Mouse (Mus musculus): ENCODE measurements around the gene Akr1c14. TPM values are rescaled to one million over a fixed set of nuclear protein-coding genes. Genes with fewer than 3 reads are reported as not detected.

The Akr1c14 gene
- not detected for total RNA-seq (2023)

GRCm38 (mm10) chr13:4048719-4049118, at the start of gene Akr1c14:
Gene Akr1c14 (plus strand): TSS chr13:4049011.

Other genes with a start within 250 kb of the Akr1c14 start
- gene Calml3, start 244.7 kb upstream of the Akr1c14 start, total RNA-seq (2023), result not detected
- not detected for gene Calm4, start 211.3 kb upstream of the Akr1c14 start, total RNA-seq (2023)
- gene Calm5, start 194.8 kb upstream of the Akr1c14 start, total RNA-seq (2023), result not detected
- 31.0 TPM for gene Net1, start 130.8 kb upstream of the Akr1c14 start, total RNA-seq (2023)
- not detected for gene Tubal3, start 130.7 kb upstream of the Akr1c14 start, total RNA-seq (2023)
- not detected for gene Ucn3, start 103.7 kb upstream of the Akr1c14 start, total RNA-seq (2023)
- gene Akr1c18, start 101.6 kb downstream of the Akr1c14 start, total RNA-seq (2023), result 0.53 TPM
- gene Akr1c13, start 142.1 kb downstream of the Akr1c14 start, total RNA-seq (2023), result 10.9 TPM
- not detected for gene Akr1c19, start 179.7 kb downstream of the Akr1c14 start, total RNA-seq (2023)
- gene Akr1c12, start 230.4 kb downstream of the Akr1c14 start, total RNA-seq (2023), result 1.7 TPM